Mouse (Mus musculus): ENCODE data around the gene Mtx1. TPM values are rescaled to one million over a fixed set of nuclear protein-coding genes. Genes with fewer than 3 reads are reported as not detected.
"Not testable (repeated sequence)": the region's sequence is repeated elsewhere in the genome, so short reads cannot be mapped to it uniquely, and the experiment has no call there.

Gene Mtx1
- polyA plus RNA-seq, 1 experiment from 2014 or later = 158 TPM

DNA sequence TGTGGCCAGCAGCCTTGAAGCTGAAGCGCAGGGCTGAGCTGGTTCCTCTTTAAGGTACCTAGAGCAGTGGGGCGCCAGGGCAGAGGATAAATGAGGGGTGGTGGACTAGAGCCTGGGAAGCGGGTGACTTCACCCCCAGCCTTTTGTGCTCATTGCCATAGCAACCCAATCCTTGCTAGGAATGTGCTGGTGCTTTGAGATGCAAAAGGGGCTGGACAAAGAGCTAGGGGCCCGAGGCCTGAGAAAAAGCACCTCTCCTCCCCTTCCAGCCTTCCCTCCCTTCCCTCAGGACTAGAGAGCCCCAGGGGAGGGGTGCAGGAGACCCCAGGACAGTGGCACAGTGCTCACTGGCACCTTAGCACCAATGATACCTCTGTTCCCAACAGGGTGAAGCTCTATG is 970 bp downstream of the Mtx1 start:
- Histone ChIP-seq H3K4me2 (replicated peaks) (peak overlapping the region; percentile 83), H3K9me3 (no peaks in the 10 kb centered on the region), H3K27me3 (no peaks in the 10 kb centered on the region), H3K27ac (peak overlapping the region; percentile 97), H3K4me1 (replicated peaks) (peaks cover 74% of the 10 kb centered on the region), H3K36me3 (peaks cover 28% of the 10 kb centered on the region), H3K4me3 (replicated peaks) (peak overlapping the region; percentile 68), H3K9ac (replicated peaks) (peak overlapping the region; percentile 85)
- ATAC-seq = peak; percentile 68
- WGBS = 4% methylated on average over 4 of the region's 4 CpGs

- H3K9ac ChIP-seq (replicated peaks) = peak overlapping the region; percentile 85
- 8% methylated on average over 12 of the region's 12 CpGs for WGBS
- H3K4me1 ChIP-seq (replicated peaks) = peaks cover 76% of the 10 kb centered on the region
- no peaks in the 10 kb centered on the region for H3K27me3 ChIP-seq
- ATAC-seq = no peak
- H3K9me3 ChIP-seq = no peaks in the 10 kb centered on the region
- H3K4me2 ChIP-seq (replicated peaks) = peak overlapping the region; percentile 83
- peaks cover 30% of the 10 kb centered on the region for H3K36me3 ChIP-seq
- H3K4me3 ChIP-seq (replicated peaks) = peak overlapping the region; percentile 68
- peak overlapping the region; percentile 97 for H3K27ac ChIP-seq
Measured at GRCm38 (mm10) chr3:89225321-89225815, 1.5 kb downstream of the Mtx1 start.

DNA sequence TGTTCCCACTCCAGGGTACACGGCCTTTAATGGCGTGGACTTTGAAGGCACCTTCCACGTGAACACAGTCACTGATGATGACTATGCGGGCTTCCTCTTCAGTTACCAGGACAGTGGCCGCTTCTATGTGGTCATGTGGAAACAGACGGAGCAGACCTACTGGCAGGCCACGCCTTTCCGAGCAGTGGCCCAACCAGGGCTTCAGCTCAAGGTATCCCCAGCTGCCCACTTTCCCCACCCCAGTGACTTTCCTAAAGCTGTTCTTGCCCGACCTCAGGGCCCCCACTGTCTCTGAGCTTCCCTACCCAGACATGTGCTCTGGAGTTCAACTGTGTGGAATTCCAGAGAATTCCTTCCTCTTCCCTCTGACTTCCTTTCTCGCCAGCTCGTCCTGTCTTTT is 2.1 kb downstream of the Mtx1 start:
- H3K27me3 ChIP-seq = no peaks in the 10 kb centered on the region
- H3K4me2 ChIP-seq (replicated peaks) = peak overlapping the region; percentile 83
- WGBS = 21% methylated on average over 11 of the region's 11 CpGs
- H3K9ac ChIP-seq (replicated peaks) = peak overlapping the region; percentile 85
- H3K9me3 ChIP-seq = no peaks in the 10 kb centered on the region
- H3K4me3 ChIP-seq (replicated peaks) = peak overlapping the region; percentile 68
- H3K27ac ChIP-seq = peak overlapping the region; percentile 97
- no peak for ATAC-seq
- H3K4me1 ChIP-seq (replicated peaks) = peaks cover 79% of the 10 kb centered on the region
- peaks cover 35% of the 10 kb centered on the region for H3K36me3 ChIP-seq

DNA sequence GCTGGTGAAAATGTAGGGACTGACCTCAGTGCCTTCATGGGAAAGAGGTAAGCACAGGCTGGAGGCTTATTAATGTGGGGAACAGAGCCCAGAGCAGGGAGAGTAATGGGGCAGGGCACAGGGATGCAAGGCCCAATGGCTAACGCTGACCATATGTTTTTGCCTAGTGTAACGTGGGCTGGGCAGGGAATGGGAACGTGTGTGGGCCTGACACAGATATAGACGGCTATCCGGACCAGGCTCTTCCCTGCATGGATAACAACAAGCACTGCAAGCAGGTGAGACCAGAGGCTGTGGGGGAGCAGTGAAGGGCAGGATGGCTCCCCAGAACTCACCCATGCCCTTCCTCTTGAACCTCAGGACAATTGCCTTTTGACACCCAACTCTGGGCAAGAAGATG is 5.7 kb downstream of the Mtx1 start:
- no peak overlapping the region for H3K4me3 ChIP-seq (replicated peaks)
- peaks cover 82% of the 10 kb centered on the region for H3K4me1 ChIP-seq (replicated peaks)
- H3K27me3 ChIP-seq = no peaks in the 10 kb centered on the region
- peak overlapping the region; percentile 48; the same call in 1 of the 2 replicates for H3K27ac ChIP-seq
- 65% methylated on average over 5 of the region's 5 CpGs for WGBS
- no peaks in the 10 kb centered on the region for H3K9me3 ChIP-seq
- ATAC-seq = no peak
- peaks cover 48% of the 10 kb centered on the region for H3K36me3 ChIP-seq
- 0 out of 2 replicates have a peak overlapping the region, but pooled peaks have one; percentile 0 for H3K9ac ChIP-seq (replicated peaks)
- H3K4me2 ChIP-seq (replicated peaks) = no peak overlapping the region

- H3K4me1 ChIP-seq (replicated peaks) = peaks cover 82% of the 10 kb centered on the region
- no peak overlapping the region for H3K4me3 ChIP-seq (replicated peaks)
- no peaks in the 10 kb centered on the region for H3K27me3 ChIP-seq
- H3K9me3 ChIP-seq = no peaks in the 10 kb centered on the region
- H3K36me3 ChIP-seq = peaks cover 48% of the 10 kb centered on the region
- H3K27ac ChIP-seq = peak overlapping the region; percentile 62
- no peak overlapping the region for H3K4me2 ChIP-seq (replicated peaks)
- whole genome bisulfite sequencing = 48% methylated on average over 8 of the region's 8 CpGs
- peak overlapping the region; percentile 48; the same call in 1 of the 2 replicates for H3K9ac ChIP-seq (replicated peaks)
- no peak for ATAC-seq
Measured at GRCm38 (mm10) chr3:89219546-89219945, 7.3 kb downstream of the Mtx1 start.

- no peak for ATAC-seq
- 82% methylated on average over 1 of the region's 1 CpGs for WGBS
- peak overlapping the region; percentile 27; the same call in 1 of the 2 replicates for H3K27ac ChIP-seq
- H3K36me3 ChIP-seq = peaks cover 37% of the 10 kb centered on the region
- peaks cover 73% of the 10 kb centered on the region for H3K4me1 ChIP-seq (replicated peaks)
- H3K9ac ChIP-seq (replicated peaks) = 0 out of 2 replicates have a peak overlapping the region, but pooled peaks have one; percentile 23
- no peaks in the 10 kb centered on the region for H3K9me3 ChIP-seq
- no peaks in the 10 kb centered on the region for H3K27me3 ChIP-seq
- no peak overlapping the region for H3K4me3 ChIP-seq (replicated peaks)
- no peak overlapping the region for H3K4me2 ChIP-seq (replicated peaks)
Measured at GRCm38 (mm10) chr3:89218271-89218670, 8.6 kb downstream of the Mtx1 start.

DNA sequence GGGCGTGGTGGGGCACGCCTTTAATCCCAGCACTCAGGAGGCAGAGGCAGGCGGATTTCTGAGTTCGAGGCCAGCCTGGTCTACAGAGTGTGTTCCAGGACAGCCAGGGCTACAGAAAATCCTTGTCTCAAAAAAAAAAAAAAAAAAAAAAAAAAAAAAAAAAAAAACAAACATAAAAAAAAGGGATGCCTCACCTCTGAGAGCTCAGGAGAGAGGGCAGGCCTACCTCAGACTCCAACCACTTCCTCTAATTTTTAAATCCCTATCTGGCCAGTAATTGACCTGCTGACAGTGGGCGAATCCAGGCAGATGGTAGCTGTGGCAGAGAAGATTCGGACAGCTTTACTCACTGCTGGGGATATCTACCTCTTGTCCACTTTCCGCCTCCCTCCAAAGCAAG is 10.5 kb downstream of the Mtx1 start:
- not testable (repeated sequence) for H3K9me3 ChIP-seq, ATAC-seq, H3K27me3 ChIP-seq
- Histone ChIP-seq H3K36me3 (peaks cover 25% of the 10 kb centered on the region), H3K9ac (replicated peaks) (peak overlapping the region; percentile 41; the same call in 1 of the 2 replicates), H3K4me3 (replicated peaks) (peak overlapping the region; percentile 84; the same call in 1 of the 2 replicates), H3K4me1 (replicated peaks) (peaks cover 75% of the 10 kb centered on the region), H3K27ac (peak overlapping the region; percentile 99; the same call in 1 of the 2 replicates), H3K4me2 (replicated peaks) (peak overlapping the region; percentile 70)
- 77% methylated on average over 7 of the region's 7 CpGs for WGBS

DNA sequence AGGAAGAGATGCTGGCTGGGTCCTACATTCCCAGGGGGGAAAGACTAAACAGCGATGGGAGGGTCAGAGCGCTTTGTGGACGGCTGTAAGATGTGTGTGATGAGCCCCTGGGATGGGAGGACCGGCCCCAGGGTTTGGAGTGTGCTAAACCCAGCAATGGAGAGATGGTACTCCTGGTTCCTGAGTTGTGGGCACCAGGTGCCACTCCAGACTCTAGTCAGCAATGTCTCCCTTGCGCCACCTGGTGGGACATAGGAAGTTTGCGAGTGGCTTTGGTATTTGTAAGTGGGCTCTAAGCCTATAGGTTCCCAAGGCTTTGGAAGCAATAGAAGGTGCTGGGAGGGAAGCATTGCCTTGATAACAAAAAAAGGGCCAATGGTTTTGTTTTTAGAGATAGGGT is 11.0 kb downstream of the Mtx1 start:
- H3K4me1 ChIP-seq (replicated peaks) = peaks cover 70% of the 10 kb centered on the region
- H3K36me3 ChIP-seq = peaks cover 23% of the 10 kb centered on the region
- peak overlapping the region; percentile 70 for H3K4me2 ChIP-seq (replicated peaks)
- ATAC-seq = peak; percentile 48
- no peaks in the 10 kb centered on the region for H3K27me3 ChIP-seq
- peak overlapping the region; percentile 99 for H3K27ac ChIP-seq
- H3K9me3 ChIP-seq = no peaks in the 10 kb centered on the region
- H3K4me3 ChIP-seq (replicated peaks) = peak overlapping the region; percentile 84
- under 1% methylated on average over 6 of the region's 6 CpGs for WGBS
- peak overlapping the region; percentile 80 for H3K9ac ChIP-seq (replicated peaks)

DNA sequence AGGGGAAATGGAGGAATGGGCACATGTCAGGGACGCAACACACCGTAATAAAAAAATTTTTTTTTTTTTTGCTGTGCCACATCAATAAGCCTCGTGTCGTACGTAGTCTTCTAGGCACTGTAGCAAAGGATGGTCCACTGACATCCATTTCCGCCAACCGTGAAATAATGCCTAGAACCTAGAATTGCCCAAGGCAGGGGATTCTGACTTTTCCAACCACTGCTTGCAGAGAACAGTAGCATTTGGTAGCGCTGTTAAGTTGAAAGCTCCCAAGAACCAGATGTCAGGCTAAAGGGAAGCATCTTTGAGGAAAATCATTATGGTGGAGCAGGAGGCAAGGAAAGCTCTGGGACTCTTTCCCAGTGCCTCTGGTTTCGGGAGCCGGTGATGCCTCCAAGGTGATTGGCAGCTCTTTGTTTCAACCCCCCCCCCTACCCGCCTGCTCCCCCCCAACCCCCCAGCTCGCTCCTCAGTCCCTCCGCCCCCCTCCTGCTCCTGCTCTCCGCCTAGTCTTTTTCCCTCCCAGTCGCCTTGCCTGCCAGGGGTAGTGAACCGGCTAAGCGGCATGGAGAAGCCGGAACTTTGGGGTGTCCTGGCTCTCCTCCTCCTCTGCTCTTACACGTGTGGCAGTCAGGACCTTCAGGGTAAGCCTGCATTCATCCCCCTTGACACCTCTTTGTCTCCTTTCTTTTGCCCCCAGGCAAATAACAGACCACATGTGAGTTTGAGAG is 12.0 kb downstream of the Mtx1 start, which contains the start of gene Thbs3:
TSS of gene Thbs3 (plus strand) at position 500 of the 731 bp plus-strand sequence.
- Histone ChIP-seq H3K4me2 (replicated peaks) (peak within 1 kb of the TSS; percentile 70), H3K36me3 (peaks cover 27% of the 10 kb centered on the region), H3K4me3 (replicated peaks) (peak within 1 kb of the TSS; percentile 84), H3K27ac (peak within 1 kb of the TSS; percentile 99), H3K9ac (replicated peaks) (peak within 1 kb of the TSS; percentile 80), H3K4me1 (replicated peaks) (peaks cover 66% of the 10 kb centered on the region), H3K9me3 (no peaks in the 10 kb centered on the region), H3K27me3 (no peaks in the 10 kb centered on the region)
- WGBS = 1% methylated on average over 19 of the region's 19 CpGs
- no peak for ATAC-seq

DNA sequence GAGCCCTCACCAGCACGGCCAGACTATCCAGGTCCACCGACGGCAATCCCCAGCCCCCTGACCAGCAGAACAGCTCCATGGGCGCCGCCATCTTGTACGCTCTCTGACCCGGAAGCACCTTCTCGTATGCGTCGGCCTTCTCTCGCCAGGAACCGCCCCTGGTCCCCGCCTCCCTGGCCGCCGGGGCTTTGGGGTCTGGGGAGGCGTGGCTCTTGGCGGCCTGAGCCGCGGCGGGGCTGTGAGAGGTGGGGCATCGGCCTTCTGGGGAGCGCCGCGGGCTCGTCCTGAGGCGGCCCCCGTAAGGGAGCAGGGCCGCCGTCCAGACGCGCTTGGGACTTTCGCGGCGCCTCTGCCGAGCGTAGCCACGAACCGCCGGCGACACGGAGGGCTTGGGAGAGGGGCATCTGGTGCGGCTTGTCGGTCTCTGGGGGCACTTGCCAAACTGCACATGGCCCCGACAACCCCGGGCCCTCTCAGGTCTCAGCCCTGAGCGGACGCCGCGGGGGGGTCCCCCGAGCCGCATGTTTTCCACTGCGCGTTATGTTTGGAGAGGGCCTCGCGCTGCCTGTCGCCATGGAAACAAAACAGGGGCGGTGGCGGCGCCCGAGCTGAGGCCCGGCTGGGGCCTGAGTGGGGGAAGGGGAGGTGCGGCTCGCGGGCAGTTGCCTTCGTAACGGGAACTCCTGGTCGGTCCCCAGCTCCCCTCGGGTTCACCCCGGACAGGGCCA is 12.9 kb downstream of the Mtx1 start:
- peak; percentile 89 for ATAC-seq
- H3K4me3 ChIP-seq (replicated peaks) = peak overlapping the region; percentile 84
- H3K36me3 ChIP-seq = peaks cover 28% of the 10 kb centered on the region
- peak overlapping the region; percentile 99 for H3K27ac ChIP-seq
- H3K4me2 ChIP-seq (replicated peaks) = peak overlapping the region; percentile 70
- WGBS = 0% methylated on average over 68 of the region's 69 CpGs
- no peaks in the 10 kb centered on the region for H3K27me3 ChIP-seq
- no peaks in the 10 kb centered on the region for H3K9me3 ChIP-seq
- H3K9ac ChIP-seq (replicated peaks) = peak overlapping the region; percentile 80
- H3K4me1 ChIP-seq (replicated peaks) = peaks cover 57% of the 10 kb centered on the region

DNA sequence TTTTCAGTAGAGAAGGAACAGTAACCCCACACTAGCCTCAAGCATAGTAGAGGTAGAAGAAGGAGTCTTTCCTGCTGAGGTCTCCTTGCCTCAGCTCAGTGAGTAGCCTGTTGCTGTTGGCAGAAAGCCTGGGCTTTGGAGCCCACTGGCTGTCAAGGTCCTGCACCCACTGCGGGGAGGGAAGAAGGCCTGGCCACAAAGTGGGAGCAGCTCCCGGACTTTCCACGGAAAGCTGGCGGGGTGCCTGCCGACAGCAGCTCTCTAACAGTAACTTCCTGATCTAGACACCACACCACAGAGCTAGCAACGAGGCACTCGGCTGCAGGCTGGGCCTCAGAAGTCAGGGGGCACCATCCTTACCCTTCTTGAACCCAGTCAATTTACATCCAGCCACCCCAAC is 16.2 kb downstream of the Mtx1 start:
- H3K4me2 ChIP-seq (replicated peaks) = no peak overlapping the region
- peaks cover 26% of the 10 kb centered on the region for H3K4me1 ChIP-seq (replicated peaks)
- no peaks in the 10 kb centered on the region for H3K9me3 ChIP-seq
- no peak overlapping the region for H3K4me3 ChIP-seq (replicated peaks)
- no peaks in the 10 kb centered on the region for H3K27me3 ChIP-seq
- H3K9ac ChIP-seq (replicated peaks) = no peak overlapping the region
- peaks cover 55% of the 10 kb centered on the region for H3K36me3 ChIP-seq
- 88% methylated on average over 7 of the region's 7 CpGs for WGBS
- no peak for ATAC-seq
- no peak overlapping the region for H3K27ac ChIP-seq

DNA sequence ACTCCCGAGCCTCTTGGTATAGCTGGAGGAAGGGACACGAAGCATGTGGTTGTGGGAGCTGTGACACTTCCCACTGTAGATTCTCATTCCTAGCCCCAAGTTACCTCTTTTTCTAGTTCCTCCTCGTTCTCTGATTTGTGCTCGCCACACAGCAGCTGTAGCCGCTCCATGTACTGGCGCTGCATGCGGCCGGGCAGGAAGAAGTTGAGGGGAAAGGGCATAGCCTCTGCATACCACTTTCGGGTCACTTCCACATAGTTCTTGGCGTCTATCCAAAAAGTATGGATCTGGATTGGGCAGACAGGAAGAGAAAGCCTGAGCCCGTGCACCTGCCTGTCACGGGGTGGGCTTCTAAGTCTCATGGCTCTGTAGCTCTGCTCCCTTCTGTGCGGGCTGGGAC is 16.7 kb downstream of the Mtx1 start:
- H3K9me3 ChIP-seq = no peaks in the 10 kb centered on the region
- 88% methylated on average over 13 of the region's 13 CpGs for WGBS
- no peak overlapping the region for H3K4me3 ChIP-seq (replicated peaks)
- ATAC-seq = no peak
- no peak overlapping the region for H3K4me2 ChIP-seq (replicated peaks)
- H3K27me3 ChIP-seq = no peaks in the 10 kb centered on the region
- H3K36me3 ChIP-seq = peaks cover 60% of the 10 kb centered on the region
- H3K27ac ChIP-seq = no peak overlapping the region
- peaks cover 20% of the 10 kb centered on the region for H3K4me1 ChIP-seq (replicated peaks)
- H3K9ac ChIP-seq (replicated peaks) = no peak overlapping the region

All from midbrain, embryonic 13.5 days (tissue).